Mouse (Mus musculus) liver, embryonic 13.5 days (tissue): ENCODE data around the gene Pitpnc1. TPM values are rescaled to one million over a fixed set of nuclear protein-coding genes. Genes with fewer than 3 reads are reported as not detected.
A peak's percentile ranks its signal among the peaks of the same experiment; 100 is the strongest.

ENCODE experiments used
- ATAC-seq: fragments of 200-750 bp; cut with Nextera tagmentation; 2 replicates; pipeline ENCODE4 v1.8.0; 2017; ENCODE audit warnings: low read depth, mild to moderate bottlenecking, moderate number of reproducible peaks, moderate library complexity
- DNase-seq: peaks from one replicate; pipeline ENCODE4 v3.0.0; 2022
- H3K27ac ChIP-seq: fragments of 300-500 bp; sonication (generic); 2 replicates; pipeline ENCODE4 v1.5.1; 2015; ENCODE audit warnings: moderate library complexity, mild to moderate bottlenecking, inconsistent platforms
- H3K27me3 ChIP-seq: fragments of 300-500 bp; sonication (generic); 2 replicates; pipeline ENCODE4 v1.6.1; 2015; ENCODE audit warnings: mild to moderate bottlenecking, inconsistent platforms
- H3K36me3 ChIP-seq: fragments of 300-500 bp; sonication (generic); 2 replicates; pipeline ENCODE4 v1.6.1; 2015; ENCODE audit warnings: mild to moderate bottlenecking, inconsistent platforms
- H3K4me1 ChIP-seq: fragments of 300-500 bp; sonication (generic); replicated peaks from 2 replicates; pipeline ENCODE4 v1.6.1; 2015; ENCODE audit warnings: inconsistent platforms
- H3K4me2 ChIP-seq: fragments of 300-500 bp; sonication (generic); 2 replicates; pipeline ENCODE4 v1.6.1; 2015; ENCODE audit warnings: inconsistent platforms, mild to moderate bottlenecking, moderate library complexity
- H3K4me3 ChIP-seq: fragments of 300-500 bp; sonication (generic); replicated peaks from 2 replicates; pipeline ENCODE4 v1.5.1; 2015; ENCODE audit warnings: mild to moderate bottlenecking, inconsistent platforms
- H3K9ac ChIP-seq: fragments of 300-500 bp; sonication (generic); 2 replicates; pipeline ENCODE4 v1.6.1; 2015; ENCODE audit warnings: mild to moderate bottlenecking, inconsistent platforms
- H3K9me3 ChIP-seq: fragments of 300-500 bp; sonication (generic); replicated peaks from 2 replicates; pipeline ENCODE4 v1.6.1; 2016; ENCODE audit warnings: inconsistent platforms
- WGBS: fragments of 180-500 bp; shearing (Covaris S2); methylation state at CpG from one replicate; pipeline ENCODE4 v1.1.7; 2015; ENCODE audit not compliant: insufficient replicate concordance; 5-methylcytosine and 5-hydroxymethylcytosine counted together
- polyA plus RNA-seq: library from polyadenylated mRNA; unstranded; fragments of >200 nt; fragmentation: Nextera tagmentation; extraction: Ambion mirVana; gene quantifications from 2 replicates; pipeline ENCODE4 v1.2.1, GENCODE M21; 2015

Pitpnc1 gene
- polyA plus RNA-seq, 1 experiment from 2014 or later: 7.4 TPM

GRCm38 (mm10) chr11:107401839-107402590, 68.5 kb downstream of the Pitpnc1 start:
- Histone ChIP-seq H3K27ac (0 out of 2 replicates have a peak overlapping the region, but pooled peaks have one; percentile 35), H3K27me3 (no peaks in the 10 kb centered on the region), H3K36me3 (no peaks in the 10 kb centered on the region), H3K4me2 (no peak overlapping the region), H3K4me1 (peaks cover 79% of the 10 kb centered on the region), H3K9me3 (no peaks in the 10 kb centered on the region), H3K4me3 (no peak overlapping the region), H3K9ac (no peak overlapping the region)
- ATAC-seq (no peak), DNase-seq (no peak)
- WGBS: 86% methylated on average over 5 of the region's 5 CpGs

DNA sequence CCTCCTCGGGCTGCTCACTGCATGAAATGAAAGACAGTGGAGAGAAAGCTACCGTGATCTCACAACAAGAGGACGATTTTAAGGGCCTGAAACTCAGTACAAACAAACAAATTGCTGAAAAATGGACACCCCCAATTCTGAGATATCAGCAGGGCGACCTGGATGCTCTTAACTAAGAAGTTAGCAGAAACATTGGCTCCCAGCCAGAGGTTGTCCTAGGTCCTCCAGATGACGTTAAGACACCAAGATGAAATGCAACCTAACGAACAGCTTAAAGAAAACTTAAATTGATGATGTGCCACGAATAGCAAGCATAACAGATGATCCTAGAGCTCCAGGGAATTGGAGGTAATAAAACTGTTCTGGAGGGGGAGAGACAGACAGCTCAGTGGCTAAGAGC, 69.7 kb downstream of the Pitpnc1 start:
- H3K9ac ChIP-seq: no peak overlapping the region
- no peak overlapping the region for H3K4me2 ChIP-seq
- H3K36me3 ChIP-seq: no peaks in the 10 kb centered on the region
- ATAC-seq: no peak
- 79% methylated on average over 7 of the region's 7 CpGs for WGBS
- H3K27ac ChIP-seq: peak overlapping the region; percentile 44; the same call in 1 of the 2 replicates
- no peaks in the 10 kb centered on the region for H3K9me3 ChIP-seq
- H3K4me3 ChIP-seq: no peak overlapping the region
- peaks cover 83% of the 10 kb centered on the region for H3K4me1 ChIP-seq
- H3K27me3 ChIP-seq: no peaks in the 10 kb centered on the region
- DNase-seq: no peak

DNA sequence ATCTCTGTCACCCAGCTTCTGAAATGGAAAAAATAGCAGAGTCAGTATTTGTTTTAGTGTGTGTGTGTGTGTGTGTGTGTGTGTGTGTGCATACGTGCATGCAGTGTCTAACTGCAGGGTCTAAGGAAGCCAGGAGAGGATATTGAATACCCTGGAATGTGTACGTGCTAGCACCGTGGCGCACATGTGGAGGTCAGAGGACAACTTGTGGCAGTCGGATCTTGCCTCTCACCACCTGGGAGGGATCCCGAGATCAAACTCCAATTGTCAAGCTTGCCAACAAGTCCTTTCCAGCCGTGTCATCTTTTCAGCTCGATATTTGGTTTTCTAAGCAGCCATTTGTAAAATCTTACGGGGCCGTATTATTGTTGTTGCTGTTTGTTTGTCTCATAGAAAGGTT, 70.5 kb downstream of the Pitpnc1 start:
- Histone ChIP-seq H3K9me3 (no peaks in the 10 kb centered on the region), H3K27me3 (no peaks in the 10 kb centered on the region), H3K27ac (peak overlapping the region; percentile 64; the same call in 1 of the 2 replicates), H3K4me1 (peaks cover 84% of the 10 kb centered on the region), H3K9ac (no peak overlapping the region), H3K4me3 (no peak overlapping the region), H3K36me3 (no peaks in the 10 kb centered on the region), H3K4me2 (no peak overlapping the region)
- 77% methylated on average over 10 of the region's 10 CpGs for WGBS
- ATAC-seq (no peak), DNase-seq (no peak)

DNA sequence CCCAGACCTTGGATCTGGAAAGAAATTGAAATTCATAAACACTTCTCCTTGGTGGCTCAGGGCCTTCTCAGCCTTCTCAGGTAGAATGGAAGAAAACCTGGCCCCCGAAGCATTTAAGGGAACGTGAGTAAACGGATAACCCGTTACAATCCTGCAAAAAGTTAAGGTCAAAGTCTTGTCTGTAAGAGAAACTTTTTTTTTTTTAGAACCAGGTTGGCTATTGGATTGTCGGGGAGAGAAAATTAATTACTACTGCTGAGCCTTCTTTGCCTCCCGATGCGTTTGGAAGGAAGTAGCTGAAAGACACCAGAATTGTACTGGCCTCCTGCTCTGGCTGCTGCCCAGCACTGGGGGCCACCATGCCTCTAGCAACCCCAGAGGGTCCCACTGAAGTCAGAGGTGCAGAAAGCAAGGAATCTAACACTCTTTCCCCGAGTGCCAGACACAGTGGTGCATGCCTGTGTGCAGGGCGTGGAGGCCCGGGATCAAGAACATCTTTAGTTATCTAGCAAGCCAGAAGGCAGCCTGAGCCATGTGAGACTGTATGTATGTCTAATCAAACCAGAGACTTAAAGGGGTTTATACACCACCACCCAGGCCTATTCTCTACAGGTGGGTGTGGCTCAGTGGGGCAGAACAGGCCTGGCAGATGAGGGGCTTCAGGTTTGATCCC, 73.0 kb downstream of the Pitpnc1 start:
- DNase-seq (peak; percentile 80), ATAC-seq (peak; percentile 100)
- Histone ChIP-seq H3K9ac (peak overlapping the region; percentile 65), H3K9me3 (no peaks in the 10 kb centered on the region), H3K4me3 (peak overlapping the region; percentile 32), H3K4me2 (peak overlapping the region; percentile 65), H3K27ac (peak overlapping the region; percentile 85), H3K36me3 (no peaks in the 10 kb centered on the region), H3K27me3 (no peaks in the 10 kb centered on the region), H3K4me1 (peaks cover 90% of the 10 kb centered on the region)
- 33% methylated on average over 10 of the region's 10 CpGs for WGBS

DNA sequence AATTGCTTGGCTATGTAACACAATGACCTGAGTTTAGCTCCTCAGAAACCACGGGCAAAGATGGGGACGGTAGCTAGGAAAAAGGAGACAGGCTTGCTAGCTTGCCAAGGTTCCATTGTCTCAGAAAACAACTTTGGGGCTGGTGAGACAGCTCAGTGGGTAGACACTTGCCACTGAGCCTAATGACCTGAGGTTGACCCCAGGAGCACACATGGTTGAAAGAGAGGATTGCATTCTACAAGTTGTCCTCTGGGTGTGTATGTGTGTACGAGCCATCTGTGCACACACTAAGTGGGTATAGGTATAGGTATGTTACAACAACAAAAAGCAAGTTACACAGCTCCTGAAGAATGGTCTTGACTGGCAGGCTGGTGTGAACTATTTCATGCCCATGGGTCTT, 76.3 kb downstream of the Pitpnc1 start:
- no peak overlapping the region for H3K27ac ChIP-seq
- DNase-seq (no peak), ATAC-seq (no peak)
- 78% methylated on average over 3 of the region's 3 CpGs for WGBS
- H3K36me3 ChIP-seq: no peaks in the 10 kb centered on the region
- no peaks in the 10 kb centered on the region for H3K9me3 ChIP-seq
- H3K4me3 ChIP-seq: no peak overlapping the region
- H3K4me2 ChIP-seq: no peak overlapping the region
- H3K9ac ChIP-seq: no peak overlapping the region
- peaks cover 75% of the 10 kb centered on the region for H3K4me1 ChIP-seq
- no peaks in the 10 kb centered on the region for H3K27me3 ChIP-seq

GRCm38 (mm10) chr11:107393828-107394165, 76.7 kb downstream of the Pitpnc1 start:
- H3K9ac ChIP-seq: no peak overlapping the region
- H3K9me3 ChIP-seq: no peaks in the 10 kb centered on the region
- ATAC-seq: no peak
- no peak overlapping the region for H3K27ac ChIP-seq
- H3K4me2 ChIP-seq: no peak overlapping the region
- peaks cover 71% of the 10 kb centered on the region for H3K4me1 ChIP-seq
- no peaks in the 10 kb centered on the region for H3K36me3 ChIP-seq
- 49% methylated on average over 12 of the region's 12 CpGs for WGBS
- no peak for DNase-seq
- H3K27me3 ChIP-seq: no peaks in the 10 kb centered on the region
- H3K4me3 ChIP-seq: no peak overlapping the region

GRCm38 (mm10) chr11:107393154-107393827, 77.2 kb downstream of the Pitpnc1 start:
- Histone ChIP-seq H3K4me1 (peaks cover 66% of the 10 kb centered on the region), H3K36me3 (no peaks in the 10 kb centered on the region), H3K27ac (no peak overlapping the region), H3K4me2 (no peak overlapping the region), H3K27me3 (no peaks in the 10 kb centered on the region), H3K4me3 (no peak overlapping the region), H3K9me3 (no peaks in the 10 kb centered on the region), H3K9ac (no peak overlapping the region)
- ATAC-seq (no peak), DNase-seq (no peak)
- 47% methylated on average over 7 of the region's 7 CpGs for WGBS

GRCm38 (mm10) chr11:107390540-107390939, 80.0 kb downstream of the Pitpnc1 start:
- H3K27ac ChIP-seq: no peak overlapping the region
- DNase-seq: no peak

GRCm38 (mm10) chr11:107390001-107390400, 80.5 kb downstream of the Pitpnc1 start:
- H3K27ac ChIP-seq: no peak overlapping the region
- H3K9me3 ChIP-seq: no peaks in the 10 kb centered on the region
- 77% methylated on average over 10 of the region's 10 CpGs for WGBS
- ATAC-seq: no peak
- H3K4me1 ChIP-seq: peaks cover 33% of the 10 kb centered on the region
- H3K27me3 ChIP-seq: no peaks in the 10 kb centered on the region
- H3K9ac ChIP-seq: no peak overlapping the region
- no peak overlapping the region for H3K4me2 ChIP-seq
- no peaks in the 10 kb centered on the region for H3K36me3 ChIP-seq
- DNase-seq: no peak
- H3K4me3 ChIP-seq: no peak overlapping the region

More at GRCm38 (mm10) chr11:107390540-107390939, 80.0 kb downstream of the Pitpnc1 start:
- Histone ChIP-seq H3K4me3 (no peak overlapping the region), H3K9me3 (no peaks in the 10 kb centered on the region), H3K9ac (no peak overlapping the region), H3K4me2 (no peak overlapping the region), H3K27me3 (no peaks in the 10 kb centered on the region), H3K4me1 (peaks cover 38% of the 10 kb centered on the region), H3K36me3 (no peaks in the 10 kb centered on the region)
- no peak for ATAC-seq
- 68% methylated on average over 2 of the region's 2 CpGs for WGBS

DNA sequence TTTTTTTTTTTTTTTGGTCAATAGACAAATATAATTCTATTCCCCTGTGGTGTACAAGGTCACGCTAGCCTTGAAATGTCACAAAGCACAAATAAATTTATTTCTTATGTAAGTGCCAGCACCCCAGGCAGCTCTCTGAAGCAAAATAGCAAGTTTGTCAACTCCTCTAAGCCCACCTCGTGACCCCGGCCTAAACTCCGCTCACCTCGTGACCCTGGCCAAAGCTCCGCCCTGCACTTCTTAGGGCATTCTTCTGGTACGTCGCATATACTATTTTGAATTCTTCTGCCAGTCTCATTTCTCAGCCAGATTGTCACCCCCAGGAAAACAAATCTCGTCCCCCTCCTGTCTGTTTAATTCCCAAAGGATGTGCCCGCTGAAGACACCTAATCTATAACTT, 84.0 kb downstream of the Pitpnc1 start:
- Histone ChIP-seq H3K9me3 (no peaks in the 10 kb centered on the region), H3K27me3 (no peaks in the 10 kb centered on the region), H3K9ac (no peak overlapping the region), H3K27ac (no peak overlapping the region), H3K4me1 (no peaks in the 10 kb centered on the region), H3K36me3 (no peaks in the 10 kb centered on the region), H3K4me3 (no peak overlapping the region), H3K4me2 (no peak overlapping the region)
- 81% methylated on average over 10 of the region's 10 CpGs for WGBS
- DNase-seq: no peak
- no peak for ATAC-seq

DNA sequence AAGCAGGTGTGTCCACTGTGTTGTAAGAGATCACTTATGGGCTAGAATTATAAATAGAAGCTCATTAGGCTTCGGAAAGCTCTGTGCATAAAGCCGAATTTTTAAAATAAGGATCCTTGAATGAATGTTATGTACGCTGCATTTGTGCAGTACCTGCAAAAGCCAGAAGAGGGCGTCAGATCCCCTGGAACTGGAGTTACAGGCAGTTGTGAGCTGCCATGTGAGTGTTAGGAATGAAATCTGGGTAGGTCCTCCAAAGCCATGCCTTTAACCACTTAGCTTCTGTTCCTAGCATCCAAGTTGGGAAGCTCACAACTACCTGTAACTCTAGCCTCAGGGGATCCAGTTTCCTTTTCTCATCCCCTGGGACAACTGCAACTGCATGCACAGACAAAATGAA, 85.2 kb downstream of the Pitpnc1 start:
- Histone ChIP-seq H3K4me3 (no peak overlapping the region), H3K9ac (no peak overlapping the region), H3K4me2 (no peak overlapping the region), H3K9me3 (no peaks in the 10 kb centered on the region), H3K36me3 (no peaks in the 10 kb centered on the region), H3K27me3 (no peaks in the 10 kb centered on the region), H3K4me1 (0 out of 2 replicates have a peak, but pooled peaks cover 2% of the 10 kb centered on the region), H3K27ac (no peak overlapping the region)
- no peak for ATAC-seq
- 52% methylated on average over 4 of the region's 4 CpGs for WGBS
- peak; percentile 57 for DNase-seq
